Mouse (Mus musculus) ZHBTc4 (cell line): ENCODE data around the gene Mdc1.

Experiments
- DNase-seq: peaks from one replicate; pipeline ENCODE4 v3.0.0-alpha.2; 2011; ENCODE audit warnings: low read depth, low spot score

Mdc1 gene

DNA sequence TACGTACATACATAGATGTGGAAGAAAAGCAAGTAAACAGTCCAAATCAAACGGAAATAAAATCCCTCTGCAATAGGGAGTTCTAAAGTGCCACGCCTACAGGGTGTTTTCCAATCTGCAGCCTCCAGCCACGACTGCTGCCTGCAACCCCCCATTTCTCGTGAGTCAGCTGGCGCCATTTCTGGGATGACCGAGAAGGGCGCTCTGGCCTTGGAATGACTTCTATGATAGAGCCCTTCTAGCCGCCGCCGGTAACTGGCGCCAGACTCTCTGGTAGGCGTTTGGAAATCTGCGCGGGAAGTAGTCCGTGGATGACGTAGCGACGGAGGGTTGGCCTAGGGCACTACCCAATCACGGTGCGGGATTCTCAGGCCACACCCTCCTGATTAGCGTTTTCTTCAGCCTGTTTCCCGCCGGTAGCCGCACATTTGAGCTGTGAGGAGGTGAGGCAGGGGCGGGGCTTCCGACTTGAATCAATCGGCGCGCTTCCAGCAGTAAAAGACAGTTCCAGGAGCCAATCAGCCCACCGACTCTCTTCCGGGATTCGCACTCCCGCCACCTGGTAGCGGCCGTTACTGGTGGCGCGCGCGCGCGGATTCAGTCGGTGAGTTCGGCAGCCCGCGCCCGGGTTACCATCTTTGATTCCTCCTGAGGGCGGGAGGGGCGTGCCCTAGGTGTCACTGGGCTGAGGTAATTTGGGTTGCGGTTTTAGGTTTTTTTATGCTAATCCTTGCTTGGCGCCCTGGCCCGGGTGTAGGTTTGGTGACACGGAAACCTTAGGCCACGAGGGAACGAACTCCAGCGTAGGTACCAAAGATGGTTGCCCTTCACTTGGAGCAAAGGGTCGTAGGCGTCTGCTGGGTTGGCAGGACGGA lies at the start of gene Mdc1:
Gene Mdc1 (plus strand): TSS at position 440 of the 875 bp plus-strand sequence.
- peak; percentile 100 for DNase-seq

DNA sequence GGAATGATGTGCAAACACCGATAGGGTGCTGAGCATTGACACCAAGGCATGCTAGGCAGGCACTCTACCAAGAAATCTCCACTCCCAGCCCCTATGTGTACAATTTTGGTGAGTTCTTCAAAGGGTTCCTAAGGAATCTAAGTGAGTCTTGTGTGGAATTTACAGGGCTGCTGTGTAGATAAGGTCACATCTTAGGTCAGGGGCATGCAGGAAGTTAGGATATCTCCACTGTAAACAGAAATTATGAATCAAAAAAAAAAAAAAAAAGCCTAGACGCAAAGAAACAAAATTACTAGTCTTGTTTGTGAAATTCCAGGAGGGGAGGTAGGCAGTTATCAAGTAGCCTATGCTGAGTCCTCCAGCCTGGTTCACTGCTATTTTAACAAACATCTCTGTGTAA lies 48.5 kb upstream of the Mdc1 start:
- no peak for DNase-seq

DNA sequence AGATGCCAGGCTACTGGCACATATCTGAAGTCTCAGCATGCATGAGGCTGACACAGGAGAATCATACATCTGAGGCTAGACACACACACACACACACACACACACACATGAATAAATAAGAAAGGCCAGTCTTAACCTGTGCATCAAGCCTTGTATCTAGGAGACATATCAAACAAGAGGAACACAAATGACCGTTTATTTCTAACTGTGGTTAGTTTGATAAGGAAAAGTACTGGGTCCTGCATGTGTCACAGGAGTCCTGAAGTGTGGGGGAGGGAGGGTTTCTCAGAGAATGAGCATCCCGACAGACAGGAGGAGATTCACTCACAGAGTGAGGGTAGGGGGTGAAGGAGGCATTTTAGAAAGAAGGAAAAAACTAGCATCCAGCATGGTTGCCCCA lies 46.2 kb upstream of the Mdc1 start:
- DNase-seq = no peak

DNA sequence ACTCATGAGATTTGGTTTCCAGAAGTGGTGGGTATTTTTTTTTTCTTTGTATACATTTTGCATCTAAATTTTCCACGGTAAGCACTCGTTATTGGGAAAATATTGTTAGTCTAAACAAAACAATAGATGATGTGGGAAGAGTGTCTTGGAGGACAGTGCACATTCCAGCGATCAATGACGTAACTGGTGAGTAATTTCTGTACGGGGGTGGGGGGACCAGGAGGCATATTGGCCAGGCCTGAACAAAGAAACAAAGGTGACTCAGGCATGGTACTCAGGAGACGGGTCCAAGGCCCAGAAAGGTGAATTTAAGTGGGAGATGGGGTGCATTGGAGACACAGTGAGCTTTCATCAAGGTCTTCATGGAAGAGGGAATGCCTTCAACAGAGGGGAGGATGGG lies 45.7 kb upstream of the Mdc1 start:
- no peak for DNase-seq

DNA sequence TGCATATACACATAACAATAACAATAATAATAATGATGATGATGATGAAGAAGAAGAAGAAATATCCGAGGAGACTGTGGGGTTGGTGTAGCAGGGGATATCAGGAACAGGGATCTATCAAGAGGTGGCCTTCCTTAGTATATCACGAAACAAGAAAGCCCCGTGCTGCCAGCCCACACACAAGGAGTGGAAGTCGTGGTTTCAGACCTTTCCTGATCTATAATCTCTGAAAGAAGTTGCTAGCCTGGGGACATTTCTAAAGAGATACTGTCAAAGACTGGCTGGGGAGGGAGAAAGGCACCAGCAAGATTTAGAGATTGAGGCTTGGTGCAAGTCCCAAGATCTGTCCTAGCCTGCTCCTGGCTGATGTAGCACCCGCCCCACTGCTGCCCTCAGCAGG lies 44.5 kb upstream of the Mdc1 start:
- DNase-seq = no peak

DNA sequence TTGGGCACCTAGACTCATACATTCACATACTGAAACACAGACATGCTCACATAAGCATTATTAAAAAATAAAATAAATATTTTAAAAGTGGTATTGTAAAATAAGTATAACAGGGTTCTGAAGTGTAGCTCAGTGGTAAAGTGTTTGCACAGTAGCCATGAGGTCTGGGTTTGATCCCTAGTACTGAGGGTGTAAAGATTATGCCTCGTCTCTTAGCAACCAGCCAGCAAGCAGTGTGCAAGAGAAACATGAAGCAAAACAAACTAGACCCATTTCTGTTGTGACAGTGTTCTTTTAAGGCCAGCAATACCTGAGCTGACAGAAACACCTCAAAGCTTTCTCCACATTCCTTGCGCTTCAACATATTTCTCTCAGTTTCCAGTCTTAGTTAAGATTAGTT lies 40.4 kb upstream of the Mdc1 start:
- no peak for DNase-seq

DNA sequence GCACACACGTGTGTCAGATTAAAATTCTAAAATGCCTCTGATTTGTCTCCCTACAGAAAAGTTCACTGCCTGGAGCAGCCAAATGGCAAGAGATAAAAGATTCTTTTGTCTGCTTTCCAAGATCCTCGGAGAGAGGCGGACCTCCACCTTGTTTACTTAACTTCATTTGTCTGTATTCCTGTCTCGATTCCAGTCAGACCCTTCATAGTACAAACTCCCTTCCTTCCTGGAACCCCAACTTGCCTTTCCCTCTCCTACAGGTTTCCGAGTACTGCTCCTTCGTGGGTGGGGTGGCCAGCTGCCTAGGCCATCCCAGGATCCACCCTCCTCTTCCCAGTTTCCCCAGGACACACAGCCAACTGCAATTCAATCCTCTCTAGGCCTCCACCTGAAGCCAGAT lies 38.3 kb upstream of the Mdc1 start:
- DNase-seq = no peak

DNA sequence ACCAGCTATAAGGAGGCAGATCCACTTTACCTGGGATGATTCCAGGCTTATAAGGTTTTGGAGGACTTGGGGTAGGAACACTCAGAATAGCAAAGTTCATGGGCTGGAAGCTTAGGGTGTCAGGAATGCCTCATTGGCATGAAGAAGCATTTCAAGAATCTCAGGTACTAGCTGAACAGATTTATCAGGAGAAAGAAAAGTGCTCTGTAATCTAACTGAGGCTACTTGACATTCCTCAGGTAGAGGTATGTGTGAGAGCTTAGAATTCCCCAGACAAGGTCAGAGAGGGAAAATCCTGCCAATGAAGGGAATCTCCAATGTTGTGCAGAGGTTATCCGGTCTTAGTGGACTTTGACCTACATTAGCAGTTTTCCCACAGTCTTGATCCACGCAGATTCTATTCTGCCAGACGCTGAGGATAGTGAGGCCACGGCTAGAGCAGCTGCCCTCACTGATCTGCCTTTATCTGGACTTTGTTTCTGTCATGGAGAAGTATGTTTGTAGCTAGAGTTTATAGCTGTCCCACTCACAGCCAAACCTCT lies 37.4 kb upstream of the Mdc1 start:
- DNase-seq = peak; percentile 39

DNA sequence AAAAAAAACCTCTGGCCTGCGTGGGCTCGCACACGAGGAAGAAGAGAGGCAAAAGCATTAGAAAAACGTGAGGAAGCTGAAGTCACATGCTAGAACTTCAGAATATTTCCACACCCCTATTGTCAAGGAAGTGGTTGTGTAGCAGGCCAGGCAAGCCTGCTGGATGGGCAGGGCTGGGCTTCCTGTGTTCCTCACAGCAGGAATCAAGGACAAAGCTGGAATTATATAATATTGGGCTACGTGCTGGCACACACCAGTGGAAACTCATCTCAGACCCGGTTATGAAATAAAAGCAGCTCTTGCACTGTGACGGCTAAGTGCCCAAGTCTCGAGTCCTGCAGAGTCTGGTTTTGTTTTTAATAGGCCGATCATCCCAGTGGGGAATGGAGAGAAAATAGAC lies 33.2 kb upstream of the Mdc1 start:
- no peak for DNase-seq

DNA sequence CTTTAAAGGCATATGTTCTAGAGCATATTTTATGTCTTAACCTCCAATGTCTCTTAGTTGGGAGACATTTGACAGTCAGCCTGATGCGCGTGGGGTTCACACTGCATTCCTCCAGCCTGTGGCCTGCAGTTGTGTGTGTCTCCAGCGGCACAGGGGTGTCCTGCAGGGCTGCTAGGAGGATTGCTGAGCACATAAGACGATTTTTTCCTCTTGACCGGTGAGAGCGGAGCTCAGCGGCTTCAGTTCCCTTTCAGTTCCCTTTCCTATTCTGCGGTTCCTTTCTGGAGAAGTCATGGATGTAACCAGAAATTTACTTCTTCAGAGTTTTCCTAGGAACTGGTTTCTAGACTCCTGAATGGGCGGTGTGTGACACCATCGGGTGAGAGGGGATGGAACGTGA lies 31.9 kb upstream of the Mdc1 start:
- no peak for DNase-seq

DNA sequence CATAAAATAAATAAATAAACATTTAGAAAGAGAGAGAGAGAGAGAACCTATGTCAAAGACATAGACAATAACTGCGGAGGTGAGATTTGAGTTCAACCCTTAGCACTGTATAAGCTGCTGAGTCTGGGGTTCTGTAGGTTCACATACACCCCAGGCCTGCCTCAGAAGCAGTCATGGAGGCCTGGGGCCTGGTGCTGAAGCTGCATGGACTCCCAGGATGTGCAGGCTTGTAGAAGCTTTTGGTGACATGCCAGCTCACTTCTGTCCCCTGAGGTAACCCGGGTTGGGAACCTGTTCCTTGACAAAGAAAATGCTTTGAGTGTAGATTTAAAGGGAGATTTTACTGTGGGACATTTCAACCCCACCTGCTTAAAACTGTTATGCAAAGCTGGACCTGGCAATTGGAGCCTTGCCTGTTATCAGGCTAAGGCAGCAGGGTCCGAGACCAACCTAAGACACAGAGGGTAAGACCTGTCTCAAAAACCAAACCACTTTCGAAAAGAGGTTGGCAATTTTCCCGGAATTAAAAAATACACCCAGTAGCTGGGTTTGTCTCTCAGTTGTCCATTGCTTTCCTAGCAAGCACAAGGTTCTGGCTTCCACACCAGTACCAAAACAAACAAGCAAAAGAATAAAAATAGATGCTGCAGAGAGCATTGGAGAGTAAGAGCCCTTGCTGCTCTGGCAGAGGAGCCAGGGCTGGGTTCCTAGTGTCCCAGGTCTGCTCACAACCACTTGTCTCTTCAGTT lies 30.2 kb upstream of the Mdc1 start:
- no peak for DNase-seq

DNA sequence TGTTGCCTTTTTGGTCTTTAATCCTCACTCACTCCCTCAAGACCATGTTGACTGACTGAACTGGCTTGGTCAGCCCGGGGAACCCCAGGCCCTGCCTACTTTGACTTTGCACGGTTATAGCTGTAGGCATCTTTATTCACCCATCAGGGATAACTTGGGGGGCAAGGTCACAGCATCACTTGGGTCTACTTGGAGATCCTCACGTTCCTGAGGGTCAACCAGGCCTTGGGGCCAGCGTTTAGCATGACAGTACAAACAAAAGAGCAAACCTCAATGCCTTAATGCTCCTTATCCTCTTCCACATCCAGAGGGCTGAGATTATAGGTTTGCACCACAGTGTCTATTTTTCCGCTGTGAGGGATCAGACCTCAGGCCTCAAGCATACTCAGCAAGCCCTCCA lies 29.0 kb upstream of the Mdc1 start:
- DNase-seq = peak; percentile 35

DNA sequence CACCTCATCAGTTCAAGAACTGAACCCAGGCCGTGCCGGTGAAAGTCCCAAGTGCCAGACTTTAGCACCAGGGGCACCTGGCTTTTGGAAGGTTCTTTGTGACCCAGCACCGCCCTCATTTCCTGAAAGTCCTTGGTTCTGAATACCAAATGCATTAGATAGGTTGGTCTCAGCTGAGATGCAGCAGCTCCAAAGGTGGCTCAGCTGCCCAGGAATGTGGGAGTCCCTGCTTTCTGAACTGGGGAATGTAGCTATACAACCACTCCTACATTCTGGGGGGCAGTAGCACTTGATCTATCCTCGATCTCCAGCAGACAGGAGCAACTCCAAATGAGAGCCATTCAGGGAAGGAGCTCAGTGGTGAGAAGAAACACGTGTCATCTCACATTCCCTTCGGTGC lies 28.6 kb upstream of the Mdc1 start:
- peak; percentile 54 for DNase-seq

DNA sequence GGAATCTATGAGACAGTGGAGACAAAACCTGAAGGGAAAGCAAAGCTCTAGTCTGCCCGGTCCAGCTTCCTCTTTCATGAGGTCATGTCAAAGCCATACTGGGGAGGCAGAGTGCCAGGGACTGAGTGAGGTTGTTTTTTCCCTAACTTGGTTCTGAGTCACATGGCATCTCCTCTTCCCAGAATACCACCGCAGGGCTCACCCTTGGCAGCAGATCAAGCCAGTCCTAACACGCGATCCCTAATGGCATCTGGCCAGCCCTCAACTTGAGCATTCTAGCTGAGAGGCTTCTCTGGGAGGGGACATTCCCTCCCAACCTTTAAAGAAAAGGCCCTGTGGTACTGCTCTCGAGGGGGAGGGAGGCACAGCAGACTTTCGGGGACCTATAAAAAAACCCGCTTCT lies 28.1 kb upstream of the Mdc1 start:
- DNase-seq = no peak

DNA sequence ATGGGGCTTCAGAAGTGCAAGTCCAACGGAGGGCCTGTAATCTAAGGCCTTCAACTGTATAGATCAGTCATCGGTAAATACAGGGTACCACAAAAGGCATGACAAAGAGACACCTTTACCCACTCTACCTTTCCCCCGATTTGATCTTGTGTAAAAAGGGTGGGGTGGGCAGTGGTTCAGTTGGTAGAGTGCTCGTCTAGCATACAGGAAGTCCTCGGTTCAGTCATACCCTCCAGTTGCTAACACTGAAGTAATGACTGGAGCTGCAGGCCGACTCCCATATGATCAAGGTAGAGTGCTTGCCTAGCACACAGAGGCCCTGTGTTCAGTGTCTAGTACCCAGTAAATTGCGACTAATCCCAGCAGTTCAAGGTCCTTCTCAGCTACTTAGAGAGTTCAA lies 27.7 kb upstream of the Mdc1 start:
- DNase-seq = no peak

DNA sequence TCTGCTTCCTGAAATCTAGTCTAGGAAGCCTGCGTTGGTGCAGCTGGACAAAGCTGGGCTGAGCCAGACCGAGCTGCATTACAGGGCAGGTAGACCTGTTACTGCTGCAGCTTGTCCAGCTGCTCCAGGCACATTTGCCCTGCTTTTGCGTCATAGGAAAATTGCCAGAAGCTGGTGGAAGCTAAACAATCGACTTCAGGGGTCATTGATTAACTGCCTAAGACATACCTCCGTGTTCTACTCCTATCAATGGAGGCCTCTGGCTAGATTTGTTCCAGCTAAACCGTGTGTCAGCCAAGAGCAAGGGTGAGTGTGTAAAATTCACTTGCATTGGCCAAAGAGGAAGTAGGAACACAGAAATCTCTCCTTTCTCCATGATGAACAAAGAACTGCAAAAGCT lies 26.6 kb upstream of the Mdc1 start:
- no peak for DNase-seq

DNA sequence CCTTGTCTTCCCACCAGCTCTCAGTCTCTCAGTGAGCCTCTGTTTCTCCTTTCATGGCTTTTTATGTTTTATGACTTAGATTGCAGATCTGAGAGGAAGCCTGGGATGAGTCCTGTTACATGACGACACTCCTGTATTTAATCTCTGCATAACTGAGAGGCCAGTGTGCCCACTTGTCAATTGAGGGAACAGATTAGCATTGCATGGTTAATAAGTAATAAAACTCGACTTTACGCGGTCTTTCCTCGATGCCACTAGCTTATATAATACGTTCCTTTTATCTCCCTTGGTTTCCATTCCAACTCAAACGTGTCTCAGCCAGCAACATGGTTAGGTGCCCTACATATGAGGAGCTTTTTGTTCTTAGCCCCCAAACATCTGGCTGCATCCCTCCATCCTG lies 25.5 kb upstream of the Mdc1 start:
- no peak for DNase-seq

DNA sequence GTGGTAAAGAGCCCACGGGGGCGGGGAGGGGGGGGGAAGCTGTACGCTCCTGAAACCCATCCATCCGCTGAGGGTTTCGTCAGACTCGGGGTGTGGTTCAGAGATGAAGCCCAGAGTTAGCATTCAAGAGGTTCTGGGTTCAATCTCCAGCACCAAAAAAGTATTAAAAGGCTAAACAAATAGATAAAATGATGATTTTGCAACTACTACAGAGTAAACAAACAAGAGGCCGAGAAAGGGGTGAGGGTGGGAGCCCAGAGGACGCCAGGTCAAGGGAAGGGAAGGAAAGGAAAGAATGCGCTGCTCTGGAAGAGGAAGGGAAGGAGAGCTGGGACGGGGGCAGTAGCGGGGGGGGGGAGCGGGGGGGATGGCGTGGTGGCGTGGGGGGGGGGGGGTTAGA lies 24.6 kb upstream of the Mdc1 start:
- no peak for DNase-seq

DNA sequence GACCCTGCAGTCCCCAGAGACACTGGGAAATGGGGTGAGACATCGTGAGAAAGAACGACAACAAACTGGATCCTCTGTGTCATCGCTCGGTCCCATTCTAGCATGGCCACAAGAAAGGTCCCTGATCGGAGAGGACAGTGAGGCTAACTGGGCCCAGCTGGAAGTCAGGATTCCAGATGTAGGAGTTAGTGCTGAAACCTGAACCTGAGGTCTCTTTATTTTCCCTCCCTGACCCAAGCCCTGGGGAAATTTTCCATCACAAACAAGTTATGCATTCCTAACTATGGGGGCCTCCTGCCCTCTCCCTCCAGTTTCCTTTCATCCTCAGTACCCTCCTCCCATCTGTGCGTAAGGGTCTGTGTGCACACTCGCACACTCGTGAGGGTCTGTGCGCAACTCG lies 24.1 kb upstream of the Mdc1 start:
- no peak for DNase-seq

DNA sequence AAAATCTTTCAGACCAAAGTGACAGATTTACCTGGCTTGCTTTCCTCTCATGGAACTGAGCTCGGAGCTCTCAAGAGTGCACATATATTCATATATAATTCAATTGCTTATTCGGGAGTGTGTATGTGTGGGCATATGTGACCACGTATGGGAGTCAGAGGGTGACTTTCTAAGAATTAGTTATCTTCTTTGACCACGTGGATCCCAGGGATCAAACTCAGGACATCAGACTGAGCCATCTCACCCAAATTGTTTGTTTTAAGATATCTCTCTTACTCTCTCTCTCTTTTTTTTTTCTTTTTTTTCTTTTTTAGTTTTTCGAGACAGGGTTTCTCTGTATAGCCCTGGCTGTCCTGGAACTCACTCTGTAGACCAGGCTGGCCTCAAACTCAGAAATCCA lies 21.2 kb upstream of the Mdc1 start:
- no peak for DNase-seq

DNA sequence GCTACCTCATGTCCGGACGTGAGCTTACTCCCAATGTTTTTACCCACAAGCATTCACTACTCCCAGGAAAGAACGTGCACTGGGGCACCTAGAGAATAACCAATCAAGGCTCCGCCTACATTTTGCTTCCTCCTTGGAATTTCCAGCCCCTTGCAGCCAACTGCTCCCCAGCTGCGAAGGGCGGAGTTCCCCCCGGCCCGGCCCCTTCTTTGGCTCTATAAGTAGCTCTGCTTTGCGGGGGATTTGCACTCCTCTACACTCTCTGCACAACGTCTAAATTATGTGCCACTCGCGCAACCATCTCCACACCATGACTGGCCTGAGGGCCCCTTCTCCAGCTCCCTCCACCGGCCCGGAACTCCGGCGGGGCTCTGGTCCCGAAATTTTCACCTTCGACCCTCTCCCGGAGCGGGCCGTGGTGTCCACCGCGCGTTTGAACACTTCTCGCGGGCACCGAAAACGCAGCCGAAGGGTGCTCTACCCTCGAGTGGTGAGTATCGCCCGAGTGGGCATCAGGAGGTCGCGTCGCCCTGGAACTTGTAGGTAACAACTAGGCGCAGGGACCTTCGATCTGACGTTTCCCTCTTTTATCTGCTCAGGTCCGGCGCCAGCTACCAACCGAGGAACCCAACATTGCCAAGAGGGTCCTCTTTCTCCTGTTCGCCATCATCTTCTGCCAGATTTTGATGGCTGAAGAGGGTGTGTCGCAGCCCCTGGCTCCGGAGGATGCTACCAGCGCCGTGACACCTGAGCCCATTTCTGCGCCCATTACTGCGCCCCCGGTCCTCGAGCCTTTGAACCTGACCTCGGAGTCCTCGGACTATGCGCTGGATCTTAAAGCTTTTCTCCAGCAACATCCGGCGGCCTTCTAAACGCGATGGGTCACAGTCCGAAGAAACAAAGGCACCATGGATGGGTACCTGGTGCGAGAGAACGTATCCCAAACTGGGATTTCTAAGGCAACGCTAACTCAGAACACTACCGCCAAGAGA lies 19.6 kb upstream of the Mdc1 start, which contains the start of gene Ier3:
Gene Ier3 (plus strand): TSS at position 246 of the 992 bp plus-strand sequence.
- DNase-seq = peak; percentile 92

DNA sequence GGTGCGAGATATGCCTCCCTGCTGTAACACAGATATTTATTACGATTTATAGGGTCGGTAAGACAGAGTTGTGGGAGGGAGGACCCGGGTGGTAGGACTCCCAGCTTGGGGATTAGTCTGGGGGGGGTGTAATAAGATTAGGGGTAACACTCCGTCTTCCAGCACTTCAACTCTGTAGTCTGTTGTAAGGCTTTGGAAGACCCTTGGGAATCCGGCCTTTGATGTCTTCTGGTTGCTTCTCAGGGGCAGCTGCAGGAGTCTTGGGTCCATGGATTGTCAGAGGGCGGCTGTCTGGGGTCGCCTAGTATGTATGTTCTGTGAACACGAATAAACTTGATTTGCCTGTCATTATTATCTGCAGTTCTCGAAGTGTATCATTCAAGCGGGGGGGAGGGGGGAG lies 18.8 kb upstream of the Mdc1 start:
- DNase-seq = no peak
